Mouse (Mus musculus): ENCODE measurements around the gene Sirt5. TPM values are rescaled to one million over a fixed set of nuclear protein-coding genes. Genes with fewer than 3 reads are reported as not detected.

Sirt5 gene
- polyA plus RNA-seq, 1 experiment from 2014 or later: 25.8 TPM

- Histone ChIP-seq H3K4me2 (no peak overlapping the region), H3K4me1 (replicated peaks) (peaks cover 6% of the 10 kb centered on the region; the same call in 1 of the 2 replicates), H3K27ac (ENCODE audit: poor library complexity, severe bottlenecking) (no peak overlapping the region), H3K9me3 (replicated peaks) (no peaks in the 10 kb centered on the region), H3K27me3 (replicated peaks) (no peaks in the 10 kb centered on the region), H3K9ac (no peak overlapping the region), H3K4me3 (no peak overlapping the region), H3K36me3 (no peaks in the 10 kb centered on the region)
- ATAC-seq (ENCODE audit: insufficient number of reproducible peaks, low FRiP score): no peak
Measured at GRCm38 (mm10) chr13:43346825-43347224, 18.5 kb upstream of the Sirt5 start.

GRCm38 (mm10) chr13:43349376-43349775 lies 15.9 kb upstream of the Sirt5 start:
- no peak overlapping the region for H3K9ac ChIP-seq
- 82% methylated on average over 8 of the region's 8 CpGs for WGBS
- no peak for ATAC-seq (ENCODE audit: insufficient number of reproducible peaks, low FRiP score)

GRCm38 (mm10) chr13:43350489-43351169 lies 14.7 kb upstream of the Sirt5 start:
- no peaks in the 10 kb centered on the region for H3K36me3 ChIP-seq
- H3K4me2 ChIP-seq: no peak overlapping the region
- no peak for ATAC-seq (ENCODE audit: insufficient number of reproducible peaks, low FRiP score)
- WGBS: 50% methylated on average over 9 of the region's 9 CpGs
- H3K4me1 ChIP-seq (replicated peaks): peaks cover 21% of the 10 kb centered on the region
- no peak overlapping the region for H3K9ac ChIP-seq
- no peak overlapping the region for H3K27ac ChIP-seq (ENCODE audit: poor library complexity, severe bottlenecking)
- H3K27me3 ChIP-seq (replicated peaks): no peaks in the 10 kb centered on the region
- H3K4me3 ChIP-seq: no peak overlapping the region
- no peaks in the 10 kb centered on the region for H3K9me3 ChIP-seq (replicated peaks)

More at GRCm38 (mm10) chr13:43349376-43349775, 15.9 kb upstream of the Sirt5 start:
- Histone ChIP-seq H3K27me3 (replicated peaks) (no peaks in the 10 kb centered on the region), H3K36me3 (no peaks in the 10 kb centered on the region), H3K4me1 (replicated peaks) (peaks cover 9% of the 10 kb centered on the region), H3K4me2 (no peak overlapping the region), H3K27ac (ENCODE audit: poor library complexity, severe bottlenecking) (no peak overlapping the region), H3K9me3 (replicated peaks) (no peaks in the 10 kb centered on the region), H3K4me3 (no peak overlapping the region)

GRCm38 (mm10) chr13:43353356-43353755 lies 11.9 kb upstream of the Sirt5 start:
- H3K4me2 ChIP-seq: no peak overlapping the region
- no peak for ATAC-seq (ENCODE audit: insufficient number of reproducible peaks, low FRiP score)
- H3K9me3 ChIP-seq (replicated peaks): no peaks in the 10 kb centered on the region
- H3K9ac ChIP-seq: no peak overlapping the region
- no peaks in the 10 kb centered on the region for H3K27me3 ChIP-seq (replicated peaks)
- H3K27ac ChIP-seq (ENCODE audit: poor library complexity, severe bottlenecking): no peak overlapping the region
- H3K4me1 ChIP-seq (replicated peaks): peaks cover 21% of the 10 kb centered on the region
- H3K36me3 ChIP-seq: no peaks in the 10 kb centered on the region
- no peak overlapping the region for H3K4me3 ChIP-seq
- 80% methylated on average over 4 of the region's 4 CpGs for WGBS

- Histone ChIP-seq H3K4me2 (peak overlapping the region; percentile 26; the same call in 1 of the 2 replicates), H3K9ac (peak overlapping the region; percentile 16; the same call in 1 of the 2 replicates), H3K4me3 (no peak overlapping the region), H3K9me3 (replicated peaks) (no peaks in the 10 kb centered on the region), H3K4me1 (replicated peaks) (peaks cover 21% of the 10 kb centered on the region), H3K27ac (ENCODE audit: poor library complexity, severe bottlenecking) (no peak overlapping the region), H3K27me3 (replicated peaks) (no peaks in the 10 kb centered on the region), H3K36me3 (no peaks in the 10 kb centered on the region)
- 57% methylated on average over 12 of the region's 12 CpGs for WGBS
- no peak for ATAC-seq (ENCODE audit: insufficient number of reproducible peaks, low FRiP score)
Measured at GRCm38 (mm10) chr13:43354362-43354761, 10.9 kb upstream of the Sirt5 start.

- H3K27me3 ChIP-seq (replicated peaks): no peaks in the 10 kb centered on the region
- WGBS: 81% methylated on average over 14 of the region's 14 CpGs
- H3K4me3 ChIP-seq: no peak overlapping the region
- H3K27ac ChIP-seq (ENCODE audit: poor library complexity, severe bottlenecking): no peak overlapping the region
- peaks cover 22% of the 10 kb centered on the region for H3K4me1 ChIP-seq (replicated peaks)
- H3K36me3 ChIP-seq: no peaks in the 10 kb centered on the region
- H3K9ac ChIP-seq: no peak overlapping the region
- no peaks in the 10 kb centered on the region for H3K9me3 ChIP-seq (replicated peaks)
- H3K4me2 ChIP-seq: no peak overlapping the region
- no peak for ATAC-seq (ENCODE audit: insufficient number of reproducible peaks, low FRiP score)
Measured at GRCm38 (mm10) chr13:43356346-43357125, 8.8 kb upstream of the Sirt5 start.

GRCm38 (mm10) chr13:43360534-43360933 lies 4.8 kb upstream of the Sirt5 start:
- no peak overlapping the region for H3K4me2 ChIP-seq
- 47% methylated on average over 6 of the region's 6 CpGs for WGBS
- H3K27me3 ChIP-seq (replicated peaks): no peaks in the 10 kb centered on the region
- H3K4me3 ChIP-seq: no peak overlapping the region
- H3K36me3 ChIP-seq: no peaks in the 10 kb centered on the region
- H3K4me1 ChIP-seq (replicated peaks): peaks cover 11% of the 10 kb centered on the region; the same call in 1 of the 2 replicates
- no peak overlapping the region for H3K9ac ChIP-seq
- no peaks in the 10 kb centered on the region for H3K9me3 ChIP-seq (replicated peaks)
- H3K27ac ChIP-seq (ENCODE audit: poor library complexity, severe bottlenecking): no peak overlapping the region
- no peak for ATAC-seq (ENCODE audit: insufficient number of reproducible peaks, low FRiP score)

- no peak overlapping the region for H3K4me3 ChIP-seq
- WGBS: 78% methylated on average over 9 of the region's 9 CpGs
- H3K27ac ChIP-seq (ENCODE audit: poor library complexity, severe bottlenecking): no peak overlapping the region
- no peak for ATAC-seq (ENCODE audit: insufficient number of reproducible peaks, low FRiP score)
- H3K27me3 ChIP-seq (replicated peaks): no peaks in the 10 kb centered on the region
- no peaks in the 10 kb centered on the region for H3K36me3 ChIP-seq
- peaks cover 15% of the 10 kb centered on the region for H3K4me1 ChIP-seq (replicated peaks)
- H3K9ac ChIP-seq: no peak overlapping the region
- no peaks in the 10 kb centered on the region for H3K9me3 ChIP-seq (replicated peaks)
- H3K4me2 ChIP-seq: no peak overlapping the region
Measured at GRCm38 (mm10) chr13:43362353-43362752, 2.9 kb upstream of the Sirt5 start.

- H3K4me2 ChIP-seq: peak overlapping the region; percentile 87
- H3K9me3 ChIP-seq (replicated peaks): no peaks in the 10 kb centered on the region
Measured at GRCm38 (mm10) chr13:43365825-43366184, 509 bp downstream of the Sirt5 start.

GRCm38 (mm10) chr13:43370063-43370462 lies 4.8 kb downstream of the Sirt5 start:
- Histone ChIP-seq H3K4me3 (no peak overlapping the region), H3K4me2 (no peak overlapping the region)
- WGBS: 77% methylated on average over 6 of the region's 6 CpGs

More at GRCm38 (mm10) chr13:43365825-43366184, 509 bp downstream of the Sirt5 start:
- peak; percentile 33; the same call in 1 of the 2 replicates for ATAC-seq (ENCODE audit: insufficient number of reproducible peaks, low FRiP score)
- Histone ChIP-seq H3K36me3 (peaks cover 5% of the 10 kb centered on the region), H3K27ac (ENCODE audit: poor library complexity, severe bottlenecking) (peak overlapping the region; percentile 17), H3K27me3 (replicated peaks) (no peaks in the 10 kb centered on the region), H3K4me3 (peak overlapping the region; percentile 60), H3K4me1 (replicated peaks) (peaks cover 9% of the 10 kb centered on the region), H3K9ac (peak overlapping the region; percentile 70)
- WGBS: 9% methylated on average over 11 of the region's 11 CpGs

GRCm38 (mm10) chr13:43372892-43373291 lies 7.6 kb downstream of the Sirt5 start:
- peaks cover 6% of the 10 kb centered on the region for H3K9me3 ChIP-seq (replicated peaks)
- no peaks in the 10 kb centered on the region for H3K27me3 ChIP-seq (replicated peaks)
- no peaks in the 10 kb centered on the region; the same call in 1 of the 2 replicates for H3K4me1 ChIP-seq (replicated peaks)
- no peak overlapping the region for H3K9ac ChIP-seq
- H3K4me2 ChIP-seq: no peak overlapping the region
- H3K4me3 ChIP-seq: no peak overlapping the region
- peaks cover 50% of the 10 kb centered on the region for H3K36me3 ChIP-seq
- WGBS: 79% methylated on average over 1 of the region's 1 CpGs
- no peak overlapping the region for H3K27ac ChIP-seq (ENCODE audit: poor library complexity, severe bottlenecking)
- ATAC-seq (ENCODE audit: insufficient number of reproducible peaks, low FRiP score): no peak

More at GRCm38 (mm10) chr13:43370063-43370462, 4.8 kb downstream of the Sirt5 start:
- H3K9me3 ChIP-seq (replicated peaks): peaks cover 6% of the 10 kb centered on the region
- no peak overlapping the region for H3K9ac ChIP-seq
- H3K4me1 ChIP-seq (replicated peaks): peaks cover 5% of the 10 kb centered on the region
- no peak overlapping the region for H3K27ac ChIP-seq (ENCODE audit: poor library complexity, severe bottlenecking)
- H3K27me3 ChIP-seq (replicated peaks): no peaks in the 10 kb centered on the region
- ATAC-seq (ENCODE audit: insufficient number of reproducible peaks, low FRiP score): no peak
- peaks cover 34% of the 10 kb centered on the region for H3K36me3 ChIP-seq

Measured in heart, embryonic 12.5 days (tissue).